Mouse (Mus musculus): ENCODE data around the gene Mrfap1. TPM values are rescaled to one million over a fixed set of nuclear protein-coding genes. Genes with fewer than 3 reads are reported as not detected.
"Not testable (repeated sequence)": the region's sequence is repeated elsewhere in the genome, so short reads cannot be mapped to it uniquely, and the experiment has no call there.

Mrfap1 gene
- 100 to 1,000 TPM; 440 to 455 TPM for total RNA-seq (2021)
- long read RNA-seq, experiment 1, transcript Mrfap1-201 (2 exons, 1,648 nt), result major isoform, 502 of 514 reads
- long read RNA-seq, experiment 1, partial matches to known transcripts, result 0 of 514 reads
- long read RNA-seq, experiment 1, other reads (novel, unspliced or antisense), result 12 of 514 reads
- long read RNA-seq, experiment 2, transcript Mrfap1-201 (2 exons, 1,648 nt), result major isoform, 401 of 406 reads
- long read RNA-seq, experiment 2, partial matches to known transcripts, result 0 of 406 reads
- long read RNA-seq, experiment 2, other reads (novel, unspliced or antisense), result 5 of 406 reads

DNA sequence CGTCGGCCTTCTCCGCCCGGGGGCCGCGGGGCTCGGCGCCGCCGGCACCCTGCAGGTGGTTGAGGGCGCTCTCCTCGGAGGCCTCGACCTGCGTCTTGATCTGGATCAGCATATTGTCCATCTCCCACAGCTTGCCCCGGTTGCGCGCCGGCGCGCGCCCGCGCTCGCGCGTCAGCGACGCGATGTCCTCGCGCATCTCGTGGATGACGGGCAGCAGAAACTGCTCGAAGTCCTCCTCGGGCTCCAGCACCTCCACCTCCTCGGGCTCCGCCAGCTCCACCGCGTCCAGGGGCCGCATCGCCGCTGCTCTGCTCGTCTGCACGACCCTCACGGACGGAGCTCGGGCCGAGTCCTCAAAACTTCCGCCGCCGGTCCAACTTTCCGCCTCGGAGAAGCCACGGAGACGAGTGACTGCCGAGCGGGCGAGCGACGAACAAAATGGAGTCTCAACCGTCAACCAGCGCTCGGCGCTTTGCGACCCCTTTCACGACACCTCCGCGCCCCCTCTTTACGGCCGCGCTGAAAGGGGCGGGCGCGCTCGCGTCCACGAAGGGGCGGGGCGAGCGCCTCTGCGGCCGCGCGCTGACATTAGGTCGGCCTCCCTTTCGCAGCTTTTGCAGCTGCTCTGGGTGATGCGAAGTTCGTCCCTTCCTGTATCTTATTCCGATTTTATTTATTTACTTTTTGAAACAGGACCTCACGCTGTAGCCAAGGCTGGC is at the start of gene Mrfap1:
Gene Mrfap1, minus strand, starts transcription at position 477 of the 719 bp plus-strand sequence.
- DNase-seq (ENCODE audit: low spot score in 2 of 2), result peak; percentile 93 to 94
- intact Hi-C loops (cut with DNase I), result not testable (repeated sequence)

DNA sequence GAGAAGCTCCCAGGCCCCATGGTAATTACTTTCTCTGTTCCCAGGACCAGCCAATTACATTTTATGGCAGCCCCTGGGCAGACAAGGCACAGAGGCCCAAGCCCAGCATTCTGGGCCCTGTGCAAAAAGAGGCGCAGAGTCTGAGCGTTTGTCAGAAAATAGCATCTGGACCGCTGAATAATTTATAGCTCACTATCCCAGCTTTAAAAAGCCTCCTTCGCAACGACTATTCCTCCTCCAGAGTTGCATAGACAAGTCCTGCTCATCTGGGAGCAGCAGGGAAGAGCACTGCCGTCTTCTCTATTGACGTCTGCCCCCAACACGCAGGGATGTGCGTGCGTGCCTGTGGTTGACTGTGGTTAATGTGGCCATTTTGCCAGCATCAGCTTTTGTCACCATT is 47.9 kb upstream of the Mrfap1 start:
- intact Hi-C loops (cut with DNase I), result loop anchor here (2.0 kb wide), 1 partner anchor 46 kb away; no protein-coding TSS in a partner anchor
- DNase-seq (ENCODE audit: low spot score in 2 of 2), result peak; percentile 45 to 66

- intact Hi-C loops (cut with DNase I), result no loop called here
- no peak for DNase-seq (ENCODE audit: low spot score in 2 of 2)
These were observed 45.1 kb upstream of the Mrfap1 start for GRCm38 (mm10) chr5:36841701-36842100.

- intact Hi-C loops (cut with DNase I), result no loop called here
- no peak for DNase-seq (ENCODE audit: low spot score in 2 of 2)
These were observed 43.5 kb upstream of the Mrfap1 start for GRCm38 (mm10) chr5:36840092-36840491.

DNA sequence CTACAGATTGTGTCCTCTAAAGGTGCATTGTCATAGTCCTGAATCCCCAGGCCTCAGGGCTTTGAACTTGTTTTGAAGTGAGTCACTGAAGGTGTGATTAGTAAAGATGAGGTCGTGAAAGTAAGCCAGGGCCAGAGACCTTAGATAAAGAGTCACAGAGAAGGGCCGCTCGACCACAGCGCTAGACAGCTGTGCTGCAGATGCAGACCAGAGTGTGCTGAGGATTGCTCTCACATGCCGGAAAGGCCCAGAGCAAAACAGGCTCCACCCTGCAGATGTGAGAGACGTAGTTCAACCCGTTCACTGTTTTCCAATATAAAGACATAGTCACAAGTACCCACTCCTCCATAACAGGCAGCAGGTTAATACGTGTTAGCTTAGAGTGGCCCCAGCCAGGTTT is 43.0 kb upstream of the Mrfap1 start:
- intact Hi-C loops (cut with DNase I), result loop anchor here (5.0 to 10.0 kb wide), 3 partner anchors 83 to 285 kb away; no protein-coding TSS in a partner anchor
- no peak for DNase-seq (ENCODE audit: low spot score in 2 of 2)

DNA sequence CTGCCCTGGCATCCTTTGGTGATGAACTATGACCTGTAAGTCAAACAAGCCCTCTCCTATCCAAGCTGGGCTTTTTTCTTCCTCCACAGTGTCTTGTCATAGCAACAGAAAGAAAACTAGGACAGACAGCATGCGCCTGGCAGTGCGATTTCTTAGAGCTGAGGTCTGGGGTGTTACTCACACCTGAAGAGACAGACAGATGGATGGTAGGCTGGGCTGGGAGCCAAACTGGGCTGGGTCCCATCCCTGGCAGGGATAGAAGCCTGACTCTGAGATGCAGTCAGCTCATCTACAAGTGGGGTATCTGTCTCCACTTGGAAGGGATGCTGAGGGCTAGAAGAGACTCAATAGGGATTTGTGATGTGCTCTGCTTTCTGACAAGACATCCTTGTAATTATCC is 42.5 kb upstream of the Mrfap1 start:
- peak; percentile 73 for DNase-seq (ENCODE audit: low spot score in 2 of 2)
- intact Hi-C loops (cut with DNase I), result loop anchor here (5.0 to 10.0 kb wide), 3 partner anchors 83 to 286 kb away; no protein-coding TSS in a partner anchor

DNA sequence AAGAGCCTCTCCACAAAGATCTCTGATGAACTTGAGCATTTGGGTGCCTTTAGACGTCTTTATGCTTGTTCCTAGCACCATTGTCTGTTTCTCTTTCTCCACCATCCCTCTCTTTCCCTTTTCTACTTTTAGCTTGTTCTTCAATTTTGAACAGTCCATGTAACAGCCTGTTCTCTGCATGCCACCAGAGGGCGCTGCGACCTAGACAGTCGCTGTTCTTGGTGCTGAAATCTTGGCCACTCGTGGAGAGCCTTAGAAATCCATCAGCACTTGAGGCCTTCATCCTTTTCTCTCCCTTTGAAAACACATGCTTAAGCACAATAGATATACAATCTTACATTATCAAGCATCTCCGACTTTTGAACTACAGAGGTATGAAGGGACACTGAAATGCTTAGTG is 39.4 kb upstream of the Mrfap1 start:
- peak; percentile 85 to 87 for DNase-seq (ENCODE audit: low spot score in 2 of 2)
- intact Hi-C loops (cut with DNase I), result loop anchor here (5.0 to 10.0 kb wide), 3 partner anchors 86 to 289 kb away; no protein-coding TSS in a partner anchor

GRCm38 (mm10) chr5:36831272-36831671 is 34.7 kb upstream of the Mrfap1 start:
- intact Hi-C loops (cut with DNase I), result loop anchor here (10.0 kb wide), 1 partner anchor 294 kb away; no protein-coding TSS in a partner anchor
- DNase-seq (ENCODE audit: low spot score in 2 of 2), result peak; percentile 63 to 66

DNA sequence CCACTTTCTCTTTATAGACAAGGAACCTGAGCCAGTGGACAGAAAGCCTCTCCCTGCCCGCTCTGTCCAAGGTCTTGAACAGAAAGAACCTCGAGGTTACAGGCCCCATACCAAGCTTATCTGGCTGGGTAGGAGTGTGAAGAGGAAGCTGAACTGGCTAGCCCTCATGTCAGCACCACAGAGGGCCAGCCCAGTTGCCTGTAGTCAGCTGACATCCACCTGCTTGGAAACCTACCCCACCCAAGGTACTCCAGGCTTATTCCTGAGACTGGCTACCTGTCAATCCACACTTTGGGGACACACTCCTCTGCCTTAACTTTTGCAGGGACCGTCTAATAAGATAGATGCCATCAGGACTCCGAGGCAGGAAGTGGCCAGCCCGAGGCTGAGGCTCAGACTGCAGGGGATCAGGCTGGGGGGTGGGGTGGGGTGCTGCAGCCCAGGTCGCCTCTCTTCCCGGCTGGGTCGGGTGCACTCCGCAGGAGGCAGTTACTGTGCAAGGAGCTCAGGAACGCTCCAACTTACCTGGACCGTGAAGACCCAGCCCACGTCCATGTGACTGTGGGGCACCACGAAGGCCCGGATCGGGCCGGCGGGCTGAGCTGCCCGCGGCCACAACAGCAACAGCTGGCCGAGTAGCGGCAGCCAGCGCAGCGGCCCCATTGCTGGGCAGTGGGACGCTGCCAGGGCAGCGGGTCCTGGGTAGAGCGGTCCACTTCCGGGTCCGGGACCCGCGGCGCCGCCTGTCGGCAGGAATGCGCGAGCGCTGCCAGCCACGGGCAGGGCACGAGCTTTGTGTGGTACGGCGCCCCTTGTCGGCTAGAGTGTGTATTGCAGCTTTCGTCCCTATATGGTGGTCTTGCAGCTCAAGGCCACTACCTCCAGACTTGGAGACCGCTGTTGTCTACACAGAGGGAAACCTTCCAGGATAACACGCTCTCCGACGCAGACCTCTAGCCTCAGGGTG is 33.6 kb upstream of the Mrfap1 start, which contains the start of gene Man2b2:
Gene Man2b2, minus strand, starts transcription at position 741 of the 967 bp plus-strand sequence.
- intact Hi-C loops (cut with DNase I), result loop anchor here (10.0 kb wide), 1 partner anchor 295 kb away; no protein-coding TSS in a partner anchor
- peak; percentile 91 to 93 for DNase-seq (ENCODE audit: low spot score in 2 of 2)

DNA sequence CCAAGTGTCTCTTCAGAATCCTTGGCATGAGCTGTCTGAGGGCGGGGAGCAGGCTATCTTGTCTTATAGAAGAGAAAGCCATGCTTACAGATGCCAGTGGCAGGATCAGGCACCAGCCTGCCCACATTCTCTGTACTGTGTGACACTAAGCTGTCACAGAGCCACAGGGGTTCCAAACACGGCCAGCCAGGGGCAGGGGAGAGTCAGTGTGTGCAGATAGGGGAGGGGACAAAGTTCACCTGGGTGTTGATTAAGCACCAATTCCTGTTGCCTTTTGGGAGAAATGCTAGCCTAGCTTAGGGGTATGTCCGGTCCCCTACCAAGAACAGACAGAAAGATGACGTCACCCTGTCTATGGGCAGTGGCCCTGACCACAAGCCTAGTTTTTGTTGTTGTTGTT is 32.5 kb upstream of the Mrfap1 start:
- intact Hi-C loops (cut with DNase I), result no loop called here
- no peak for DNase-seq (ENCODE audit: low spot score in 2 of 2)

GRCm38 (mm10) chr5:36822907-36823306 is 26.3 kb upstream of the Mrfap1 start:
- intact Hi-C loops (cut with DNase I), result no loop called here
- no peak for DNase-seq (ENCODE audit: low spot score in 2 of 2)

DNA sequence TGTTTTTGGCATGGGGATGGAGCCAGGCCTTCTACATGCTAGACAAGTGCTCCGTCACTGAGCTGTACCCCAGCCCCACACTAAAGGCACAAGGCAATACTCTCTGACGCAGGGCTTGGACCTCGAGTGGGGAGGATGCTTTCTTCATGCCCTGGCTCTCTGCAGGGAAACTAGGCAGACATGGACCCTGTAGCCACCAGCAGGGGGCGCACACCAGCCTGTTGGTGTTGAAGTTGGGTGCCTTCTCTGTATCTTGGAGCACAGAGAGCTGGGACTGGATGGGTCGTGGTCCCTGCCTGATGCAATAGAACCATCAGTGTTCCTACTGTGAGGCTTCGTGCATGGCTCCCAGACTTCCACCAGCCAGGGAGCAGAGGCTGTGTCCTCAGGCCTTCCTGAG is 23.6 kb upstream of the Mrfap1 start:
- DNase-seq (ENCODE audit: low spot score in 2 of 2), result peak; percentile 71 to 74
- intact Hi-C loops (cut with DNase I), result no loop called here

DNA sequence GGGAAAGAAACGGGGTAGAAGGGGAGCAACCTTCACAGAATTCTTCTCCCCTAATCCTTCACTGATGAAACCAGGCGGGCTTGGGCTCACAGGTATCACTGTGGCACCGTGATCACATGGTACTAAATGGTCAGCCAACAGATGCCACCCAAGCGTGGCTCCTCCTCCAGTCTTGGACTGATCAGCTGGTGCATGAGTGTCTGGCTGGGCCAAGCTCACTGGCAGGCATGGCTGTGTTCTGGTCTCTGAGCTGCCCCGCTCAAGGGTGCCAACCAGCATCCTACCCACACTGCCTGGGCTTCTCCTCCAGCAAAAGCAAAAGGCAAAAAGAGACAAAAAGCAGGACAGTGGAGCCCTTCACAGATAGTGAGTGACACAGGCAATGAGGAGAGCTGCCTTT is 23.2 kb upstream of the Mrfap1 start:
- no peak for DNase-seq (ENCODE audit: low spot score in 2 of 2)
- intact Hi-C loops (cut with DNase I), result no loop called here

- intact Hi-C loops (cut with DNase I), result no loop called here
- DNase-seq (ENCODE audit: low spot score in 2 of 2), result no peak
These were observed 21.2 kb upstream of the Mrfap1 start for GRCm38 (mm10) chr5:36817738-36818137.

DNA sequence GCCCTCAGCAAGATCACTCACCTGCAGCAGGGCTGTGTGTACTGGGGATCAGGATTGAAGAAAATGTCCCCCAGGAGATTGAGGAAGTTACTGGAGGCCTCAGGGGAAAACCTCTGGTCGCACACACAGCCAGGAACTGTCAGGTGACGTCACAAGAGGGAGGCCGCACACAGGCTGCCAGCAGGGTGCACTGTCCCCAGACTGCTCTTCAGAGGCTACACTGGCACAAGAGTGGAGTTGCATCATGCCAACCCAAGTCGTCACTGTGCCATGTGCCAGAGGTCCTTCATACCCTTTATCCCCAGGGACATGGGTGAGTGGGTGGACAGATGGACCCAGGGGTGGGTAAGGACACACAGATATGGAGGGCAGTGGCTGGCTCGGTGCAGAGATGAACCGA is 18.0 kb upstream of the Mrfap1 start:
- DNase-seq (ENCODE audit: low spot score in 2 of 2), result no peak
- intact Hi-C loops (cut with DNase I), result no loop called here

GRCm38 (mm10) chr5:36811413-36811812 is 14.8 kb upstream of the Mrfap1 start:
- intact Hi-C loops (cut with DNase I), result no loop called here
- peak; percentile 77 to 84 for DNase-seq (ENCODE audit: low spot score in 2 of 2)

DNA sequence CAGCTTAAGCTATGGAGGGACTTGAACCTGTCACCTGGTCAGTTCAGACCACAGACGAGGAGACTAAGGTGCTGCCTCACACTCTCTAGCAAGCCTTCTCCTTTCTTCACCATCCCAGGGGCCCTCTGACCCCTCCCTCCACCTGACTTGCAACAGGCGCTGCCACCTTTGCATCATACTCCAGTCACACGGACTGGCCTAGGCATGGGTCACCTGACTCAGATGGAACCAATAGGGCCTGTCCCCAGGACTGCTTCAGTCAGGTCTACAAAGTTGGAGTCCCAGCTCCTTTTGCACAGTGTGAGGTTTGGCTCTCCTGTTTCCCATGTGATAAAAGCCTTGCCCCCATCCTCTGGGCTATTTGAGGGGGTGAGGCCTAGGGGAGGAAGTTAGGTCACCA is 14.1 kb upstream of the Mrfap1 start:
- intact Hi-C loops (cut with DNase I), result no loop called here
- no peak for DNase-seq (ENCODE audit: low spot score in 2 of 2)

DNA sequence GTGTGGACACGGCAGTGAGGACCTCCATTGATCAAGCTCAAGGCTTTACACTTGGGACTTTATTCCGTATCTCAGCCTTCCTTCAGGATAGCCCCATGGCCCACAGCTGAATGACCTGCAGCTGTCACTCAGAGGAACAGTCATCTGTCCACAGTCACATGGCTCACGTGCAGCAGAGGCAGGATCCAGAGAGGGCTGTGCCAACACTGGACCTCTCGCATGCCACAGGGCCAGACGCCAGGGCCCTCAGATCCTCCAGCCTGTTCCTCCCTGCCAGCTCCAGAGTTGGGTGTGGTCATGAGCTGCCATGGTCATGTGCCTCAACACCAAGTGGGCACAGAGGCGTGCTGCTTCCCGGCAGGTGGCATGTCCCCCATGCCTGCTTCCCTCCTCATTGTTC is 12.6 kb upstream of the Mrfap1 start:
- intact Hi-C loops (cut with DNase I), result no loop called here

GRCm38 (mm10) chr5:36807106-36807505 is 10.5 kb upstream of the Mrfap1 start:
- intact Hi-C loops (cut with DNase I), result no loop called here
- DNase-seq (ENCODE audit: low spot score in 2 of 2), result no peak

More for the DNA sequence above, 12.6 kb upstream of the Mrfap1 start:
- DNase-seq (ENCODE audit: low spot score in 2 of 2), result no peak

Measured in left cerebral cortex, postnatal 14 days (tissue).